Mouse (Mus musculus): Measurements from ENCODE around the gene Ipo7. TPM values are rescaled to one million over a fixed set of nuclear protein-coding genes. Genes with fewer than 3 reads are reported as not detected.

Gene Ipo7
- total RNA-seq, 2 experiments from 2014 or later = 96.4 to 99.0 TPM

- DNase-seq = no peak
These were observed 83.2 kb downstream of the Ipo7 start for GRCm38 (mm10) chr7:110101266-110101665.

GRCm38 (mm10) chr7:110105041-110105440 is 87.0 kb downstream of the Ipo7 start:
- no peak for DNase-seq

Other genes with a start within 250 kb of the Ipo7 start
- under 1 TPM; 0.20 to 0.21 TPM for gene Nrip3, start 236.2 kb upstream of the Ipo7 start, total RNA-seq (2021)
- 10 to 100 TPM; 24.1 to 32.0 TPM for gene Scube2, start 152.6 kb upstream of the Ipo7 start, total RNA-seq (2021)
- gene Dennd5a, start 57.8 kb upstream of the Ipo7 start, total RNA-seq (2021) = 100 to 1,000 TPM; 122 to 123 TPM
- gene Tmem41b, start 31.3 kb upstream of the Ipo7 start, total RNA-seq (2021) = 10 to 100 TPM; 43.4 to 54.7 TPM
- gene Zfp143, start 42.9 kb downstream of the Ipo7 start, total RNA-seq (2021) = 1 to 10 TPM; 6.8 to 7.6 TPM
- gene Wee1, start 103.8 kb downstream of the Ipo7 start, total RNA-seq (2021) = 10 to 100 TPM in 1 of 2 experiments, 1 to 10 TPM in 1; 9.2 to 11.3 TPM
- gene Swap70, start 203.4 kb downstream of the Ipo7 start, total RNA-seq (2021) = 10 to 100 TPM; 10.8 to 14.7 TPM

All from heart, adult 18-20 months (tissue).